Mouse (Mus musculus) embryonic facial prominence, embryonic 13.5 days (tissue): Measurements from ENCODE around the gene Soga1. TPM values are rescaled to one million over a fixed set of nuclear protein-coding genes. Genes with fewer than 3 reads are reported as not detected.

Source experiments
- ATAC-seq: fragments of 200-750 bp; cut with Nextera tagmentation; 2 replicates; pipeline ENCODE4 v1.8.0; 2017; ENCODE audit warnings: low read depth; ENCODE audit not compliant: insufficient number of reproducible peaks, insufficient read depth, low FRiP score, low TSS enrichment
- H3K27ac ChIP-seq: fragments of 300-500 bp; sonication (generic); 2 replicates; pipeline ENCODE4 v1.5.1; 2015; ENCODE audit warnings: moderate library complexity, mild to moderate bottlenecking, inconsistent platforms
- H3K27me3 ChIP-seq: fragments of 300-500 bp; sonication (generic); 2 replicates; pipeline ENCODE4 v1.6.1; 2015; ENCODE audit warnings: mild to moderate bottlenecking, inconsistent platforms
- H3K36me3 ChIP-seq: fragments of 300-500 bp; sonication (generic); 2 replicates; pipeline ENCODE4 v1.6.1; 2015; ENCODE audit warnings: mild to moderate bottlenecking, inconsistent platforms
- H3K4me1 ChIP-seq: fragments of 300-500 bp; sonication (generic); 2 replicates; pipeline ENCODE4 v1.6.1; 2015; ENCODE audit warnings: inconsistent platforms
- H3K4me2 ChIP-seq: fragments of 300-500 bp; sonication (generic); 2 replicates; pipeline ENCODE4 v1.6.1; 2015; ENCODE audit warnings: moderate library complexity, mild to moderate bottlenecking, inconsistent platforms
- H3K4me3 ChIP-seq: fragments of 300-500 bp; sonication (generic); 2 replicates; pipeline ENCODE4 v1.5.1; 2015; ENCODE audit warnings: mild to moderate bottlenecking, inconsistent platforms
- H3K9ac ChIP-seq: fragments of 300-500 bp; sonication (generic); 2 replicates; pipeline ENCODE4 v1.6.1; 2015; ENCODE audit warnings: mild to moderate bottlenecking, inconsistent platforms
- H3K9me3 ChIP-seq: fragments of 300-500 bp; sonication (generic); 2 replicates; pipeline ENCODE4 v1.6.1; 2016; ENCODE audit warnings: inconsistent platforms
- WGBS: fragments of 180-500 bp; shearing (Covaris S2); methylation state at CpG from one replicate; pipeline ENCODE4 v1.1.7; 2015; ENCODE audit warnings: mixed read lengths; 5-methylcytosine and 5-hydroxymethylcytosine counted together
- polyA plus RNA-seq: library from polyadenylated mRNA; unstranded; fragments of >200 nt; fragmentation: Nextera tagmentation; extraction: Ambion mirVana; gene quantifications from 2 replicates; pipeline ENCODE4 v1.2.1, GENCODE M21; 2015

Gene Soga1
- polyA plus RNA-seq, 1 experiment from 2014 or later, result 7.1 TPM

DNA sequence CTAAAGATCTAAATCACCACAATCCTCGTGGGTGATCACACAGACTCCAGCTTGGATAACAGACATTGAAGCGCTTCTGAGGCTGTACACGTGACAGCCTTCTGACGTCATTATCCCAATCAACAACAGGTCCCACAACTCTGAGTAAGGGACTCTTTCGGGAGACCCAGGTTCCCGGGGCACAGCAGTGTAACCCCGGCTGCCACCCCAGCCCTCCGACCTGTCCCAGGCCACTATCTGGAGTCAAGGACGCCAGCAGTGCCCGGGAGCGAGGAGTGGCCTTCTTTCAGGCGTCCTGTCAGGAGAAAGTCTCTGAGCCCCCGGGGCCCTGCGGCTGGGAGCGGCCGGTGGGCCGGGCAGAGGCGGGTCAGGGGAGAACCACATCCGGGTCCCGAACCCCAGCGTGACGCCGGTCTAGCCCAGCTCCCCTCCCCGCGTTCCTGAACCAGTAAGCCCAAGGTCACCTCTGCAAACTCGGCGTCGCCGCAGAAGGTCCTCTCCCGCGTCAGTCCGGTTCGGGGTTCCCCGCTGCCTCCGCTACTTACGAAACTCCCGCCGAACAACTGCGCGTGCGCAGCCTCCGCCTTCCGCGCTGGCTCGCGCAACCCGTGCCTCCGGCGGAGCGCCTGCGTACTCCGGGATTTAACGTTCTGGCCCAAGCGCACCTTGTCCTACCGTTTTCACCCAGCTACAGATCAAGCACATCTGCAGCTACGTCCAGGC lies 72.4 kb downstream of the Soga1 start, which contains the start of gene Dsn1:
Gene Dsn1 (minus strand): TSS at position 644 of the 723 bp plus-strand sequence.
- no peaks in the 10 kb centered on the region for H3K9me3 ChIP-seq
- peak; percentile 69; the same call in 1 of the 2 replicates for ATAC-seq
- H3K4me3 ChIP-seq, result peak within 1 kb of the TSS; percentile 80
- under 1% methylated on average over 56 of the region's 56 CpGs for WGBS
- H3K4me2 ChIP-seq, result peak within 1 kb of the TSS; percentile 90
- H3K36me3 ChIP-seq, result peaks cover 26% of the 10 kb centered on the region
- peak within 1 kb of the TSS; percentile 84 for H3K27ac ChIP-seq
- H3K4me1 ChIP-seq, result peaks cover 37% of the 10 kb centered on the region
- H3K27me3 ChIP-seq, result no peaks in the 10 kb centered on the region
- peak within 1 kb of the TSS; percentile 82 for H3K9ac ChIP-seq

DNA sequence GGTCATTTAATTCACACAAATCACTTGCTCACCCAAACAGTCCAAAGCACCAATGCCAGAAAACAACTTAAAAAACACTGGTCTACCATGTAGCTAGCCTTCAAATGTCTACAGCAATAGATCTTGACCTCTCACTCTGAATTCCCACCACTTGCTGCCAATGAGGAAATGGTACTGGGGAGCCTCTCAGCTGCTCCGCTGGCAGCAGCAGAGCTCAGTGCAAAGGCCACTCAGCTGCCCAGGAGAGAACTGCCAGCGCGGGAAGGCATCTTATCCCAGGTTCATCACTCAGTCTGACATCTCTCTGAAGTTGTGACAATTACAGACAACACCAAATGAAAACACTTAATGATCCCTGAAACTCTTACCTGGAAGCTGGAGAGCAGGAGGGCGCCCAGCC lies 76.7 kb downstream of the Soga1 start:
- no peaks in the 10 kb centered on the region for H3K9me3 ChIP-seq
- H3K4me2 ChIP-seq, result no peak overlapping the region
- H3K4me3 ChIP-seq, result no peak overlapping the region
- 94% methylated on average over 4 of the region's 4 CpGs for WGBS
- peaks cover 53% of the 10 kb centered on the region for H3K36me3 ChIP-seq
- H3K9ac ChIP-seq, result 0 out of 2 replicates have a peak overlapping the region, but pooled peaks have one; percentile 27
- peaks cover 14% of the 10 kb centered on the region for H3K4me1 ChIP-seq
- no peak for ATAC-seq
- no peak overlapping the region for H3K27ac ChIP-seq
- H3K27me3 ChIP-seq, result no peaks in the 10 kb centered on the region

DNA sequence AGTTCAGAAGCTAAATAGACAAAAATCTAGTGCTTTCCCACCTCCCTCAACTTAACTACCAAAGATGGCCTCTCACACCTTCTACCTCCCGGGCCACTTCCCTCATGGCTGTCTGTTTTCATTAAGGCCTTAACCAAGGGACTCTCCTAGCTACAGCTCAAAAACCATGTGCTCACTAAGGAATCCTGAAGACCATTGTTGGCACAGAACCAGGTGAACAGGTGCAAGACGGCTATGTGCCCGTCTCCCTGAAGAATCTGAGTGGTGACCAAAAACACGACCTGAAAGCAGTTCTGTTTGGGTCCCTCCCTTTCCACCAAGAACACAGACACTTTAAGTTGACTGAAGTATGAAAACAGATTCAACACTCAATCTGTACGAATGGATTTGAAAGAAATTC lies 80.8 kb downstream of the Soga1 start:
- H3K36me3 ChIP-seq, result peaks cover 68% of the 10 kb centered on the region
- no peak overlapping the region for H3K4me3 ChIP-seq
- no peak overlapping the region for H3K9ac ChIP-seq
- H3K27me3 ChIP-seq, result no peaks in the 10 kb centered on the region
- ATAC-seq, result no peak
- H3K27ac ChIP-seq, result no peak overlapping the region
- no peaks in the 10 kb centered on the region for H3K4me1 ChIP-seq
- 86% methylated on average over 5 of the region's 5 CpGs for WGBS
- H3K9me3 ChIP-seq, result no peaks in the 10 kb centered on the region
- H3K4me2 ChIP-seq, result no peak overlapping the region

DNA sequence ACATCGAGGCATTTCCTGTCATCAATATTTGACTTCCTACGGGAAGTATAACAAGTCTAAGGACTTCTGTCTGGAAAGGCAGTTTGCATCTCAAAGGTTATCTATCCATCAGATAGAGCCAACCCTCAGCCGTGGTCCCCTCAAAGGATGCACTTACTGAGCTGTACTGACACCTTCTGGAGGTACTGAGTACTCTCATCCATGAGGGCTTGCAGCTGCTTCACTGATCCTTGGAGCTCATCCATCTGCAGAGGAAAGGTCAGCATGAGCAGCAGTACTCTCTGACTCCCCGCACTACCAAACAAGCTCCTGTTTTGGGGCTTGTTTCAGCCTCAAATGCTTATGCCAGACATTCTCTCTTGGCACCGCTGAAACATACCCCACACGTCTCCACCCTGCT lies 82.5 kb downstream of the Soga1 start:
- Histone ChIP-seq H3K27ac (no peak overlapping the region), H3K9me3 (no peaks in the 10 kb centered on the region), H3K36me3 (peaks cover 60% of the 10 kb centered on the region), H3K4me1 (no peaks in the 10 kb centered on the region), H3K4me2 (no peak overlapping the region), H3K4me3 (no peak overlapping the region), H3K9ac (no peak overlapping the region), H3K27me3 (no peaks in the 10 kb centered on the region)
- WGBS, result 76% methylated on average over 6 of the region's 6 CpGs
- ATAC-seq, result no peak

DNA sequence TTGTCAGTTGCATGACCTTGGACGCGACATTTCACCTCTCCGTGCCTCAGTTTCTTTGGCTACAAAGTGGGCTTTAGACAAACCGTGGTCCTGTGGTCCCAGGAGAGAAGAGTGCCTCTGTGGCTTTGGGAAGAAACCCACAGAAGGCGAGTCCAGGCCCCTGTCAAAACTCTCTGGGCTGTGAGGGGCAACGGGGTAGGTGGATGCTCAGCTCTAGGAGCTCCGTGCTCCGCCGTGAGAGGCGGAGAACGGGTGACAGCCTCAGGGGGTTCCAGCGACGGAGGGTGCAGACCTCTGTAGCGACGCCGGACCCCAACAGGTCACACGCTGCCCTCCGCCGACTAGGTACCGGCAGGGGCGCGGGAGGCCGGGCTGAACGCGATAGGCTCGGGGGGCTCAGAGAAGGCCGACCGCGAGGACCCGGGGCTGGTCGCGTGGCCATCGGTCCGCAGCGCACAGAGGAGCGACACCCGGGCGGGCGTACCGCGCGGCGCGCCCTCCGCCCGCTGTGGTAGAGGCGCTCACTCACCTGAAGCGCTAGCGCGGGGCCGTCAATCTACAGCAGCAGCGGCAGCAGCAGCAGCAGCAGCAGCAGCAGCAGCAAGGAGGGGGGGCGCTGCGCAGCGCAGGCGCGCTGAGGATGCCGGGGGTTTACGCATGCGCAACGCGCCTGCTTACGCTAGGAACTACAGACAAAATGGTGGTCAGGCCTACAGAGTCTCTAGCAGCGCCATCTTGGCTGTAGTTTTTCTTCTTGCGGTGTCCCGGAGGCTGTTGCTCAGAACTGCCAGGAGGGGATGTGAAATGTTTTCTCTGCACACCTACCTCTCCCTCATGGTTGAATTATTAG lies 87.4 kb downstream of the Soga1 start, which contains the start of gene Ndrg3:
Gene Ndrg3 (minus strand): TSS at position 587 of the 850 bp plus-strand sequence.
- peak within 1 kb of the TSS; percentile 95 for H3K4me3 ChIP-seq
- H3K9me3 ChIP-seq, result no peaks in the 10 kb centered on the region
- H3K4me1 ChIP-seq, result peaks cover 13% of the 10 kb centered on the region
- peak; percentile 94 for ATAC-seq
- peak within 1 kb of the TSS; percentile 92 for H3K9ac ChIP-seq
- peak within 1 kb of the TSS; percentile 95 for H3K4me2 ChIP-seq
- no peaks in the 10 kb centered on the region for H3K27me3 ChIP-seq
- WGBS, result under 1% methylated on average over 66 of the region's 66 CpGs
- peak within 1 kb of the TSS; percentile 60; the same call in 1 of the 2 replicates for H3K27ac ChIP-seq
- H3K36me3 ChIP-seq, result peaks cover 28% of the 10 kb centered on the region

DNA sequence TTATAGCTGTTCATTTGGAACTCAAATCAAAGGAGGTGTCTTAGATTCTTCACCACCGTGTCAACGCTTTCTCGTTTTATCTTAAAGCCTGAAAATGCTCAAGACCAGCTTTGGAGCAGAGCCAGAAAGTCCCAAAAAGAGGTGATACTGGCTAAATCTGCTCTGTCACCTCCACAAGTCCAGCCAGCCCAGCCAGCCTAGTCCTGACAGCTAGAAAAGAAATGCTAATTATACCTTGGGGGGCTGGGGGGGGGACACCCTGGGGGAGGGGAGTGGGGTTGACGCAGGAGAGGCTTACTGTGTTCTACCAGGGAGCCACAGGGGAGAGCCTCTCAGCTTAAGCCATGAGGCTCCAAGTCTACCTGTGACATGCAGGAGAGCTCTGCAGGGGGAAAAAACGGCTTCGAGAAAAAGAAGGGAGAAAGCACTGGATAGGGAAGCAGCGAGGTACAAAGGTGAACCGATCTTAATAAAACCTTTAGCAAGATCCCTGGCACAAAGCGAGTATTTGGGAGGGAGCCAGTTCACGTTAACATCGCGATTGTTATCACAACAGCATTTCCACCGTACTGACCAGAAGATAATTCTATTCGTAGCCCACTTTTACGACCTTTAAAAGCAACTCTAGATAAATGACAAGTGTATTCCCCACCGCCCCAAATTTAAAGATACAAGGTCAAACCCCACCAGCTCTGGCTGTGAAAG lies 88.2 kb downstream of the Soga1 start:
- Histone ChIP-seq H3K36me3 (peaks cover 20% of the 10 kb centered on the region), H3K9ac (peak overlapping the region; percentile 92), H3K4me3 (peak overlapping the region; percentile 95), H3K27ac (no peak overlapping the region), H3K27me3 (no peaks in the 10 kb centered on the region), H3K4me1 (peaks cover 13% of the 10 kb centered on the region), H3K9me3 (no peaks in the 10 kb centered on the region), H3K4me2 (peak overlapping the region; percentile 95)
- no peak for ATAC-seq
- 4% methylated on average over 16 of the region's 16 CpGs for WGBS

DNA sequence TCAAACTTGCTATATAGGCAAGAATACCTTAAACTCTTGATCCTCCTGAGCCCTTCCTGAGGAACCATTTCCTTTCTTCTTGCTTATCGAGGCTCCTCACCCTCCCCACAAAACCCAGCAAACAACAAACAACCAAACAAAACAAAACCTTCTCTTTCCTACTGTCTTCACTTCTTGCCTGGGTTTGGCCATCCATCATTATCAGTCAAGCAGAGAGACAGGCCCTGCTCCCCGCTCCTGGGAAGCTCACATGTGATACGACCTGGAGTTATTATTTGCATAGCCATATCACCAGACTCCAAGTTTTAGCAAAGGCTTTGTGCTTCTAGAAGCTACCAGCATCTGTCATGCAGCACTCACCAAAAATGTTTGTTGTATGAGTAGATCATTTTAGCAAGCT lies 91.7 kb downstream of the Soga1 start:
- ATAC-seq, result no peak
- H3K4me1 ChIP-seq, result peaks cover 17% of the 10 kb centered on the region
- H3K4me2 ChIP-seq, result no peak overlapping the region
- no peak overlapping the region for H3K27ac ChIP-seq
- H3K9ac ChIP-seq, result no peak overlapping the region
- H3K27me3 ChIP-seq, result no peaks in the 10 kb centered on the region
- H3K4me3 ChIP-seq, result no peak overlapping the region
- no peaks in the 10 kb centered on the region for H3K9me3 ChIP-seq
- H3K36me3 ChIP-seq, result no peaks in the 10 kb centered on the region
- 87% methylated on average over 3 of the region's 3 CpGs for WGBS

DNA sequence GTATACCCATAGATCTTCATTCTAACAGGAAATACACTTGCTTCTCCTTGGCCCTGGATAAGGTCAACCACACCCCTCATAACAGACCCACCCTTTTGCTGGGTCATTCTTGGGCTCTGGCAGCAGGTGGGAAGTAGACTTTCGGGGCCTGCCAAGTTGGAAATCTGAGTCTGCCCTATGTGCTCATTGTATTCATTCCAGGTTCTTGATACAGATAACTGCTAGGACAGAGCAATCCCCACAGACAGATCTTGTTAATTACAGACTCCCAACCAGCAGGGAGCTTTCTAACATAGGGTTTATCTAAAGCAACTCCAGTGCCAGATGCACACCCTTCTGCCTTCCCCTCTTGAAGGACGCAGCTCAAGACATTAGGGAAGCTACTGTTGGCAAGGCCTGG lies 96.2 kb downstream of the Soga1 start:
- Histone ChIP-seq H3K4me1 (0 out of 2 replicates have a peak, but pooled peaks cover 4% of the 10 kb centered on the region), H3K4me3 (no peak overlapping the region), H3K27ac (no peak overlapping the region), H3K9me3 (no peaks in the 10 kb centered on the region), H3K4me2 (no peak overlapping the region), H3K9ac (no peak overlapping the region), H3K27me3 (no peaks in the 10 kb centered on the region), H3K36me3 (no peaks in the 10 kb centered on the region)
- no peak for ATAC-seq
- WGBS, result 63% methylated on average over 2 of the region's 2 CpGs

DNA sequence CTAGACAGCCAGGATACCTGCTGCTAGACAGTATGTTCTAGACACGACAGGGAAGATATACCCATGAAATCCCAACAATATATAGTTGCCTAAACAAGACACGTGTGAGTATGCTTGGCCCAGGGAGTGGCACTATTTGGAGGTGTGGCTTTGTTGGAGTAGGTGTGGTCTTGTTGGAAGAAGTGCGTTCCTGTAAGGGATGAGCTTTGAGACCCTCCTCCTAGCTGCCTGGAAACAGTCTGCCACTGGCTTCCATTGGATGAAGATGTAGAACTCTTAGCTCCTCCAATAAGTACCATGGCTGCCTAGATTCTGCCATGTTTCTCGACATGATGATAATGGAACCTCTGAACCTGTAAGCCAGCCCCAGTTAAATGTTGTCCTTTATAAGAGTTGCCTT lies 97.8 kb downstream of the Soga1 start:
- ATAC-seq, result no peak
- Histone ChIP-seq H3K9ac (no peak overlapping the region), H3K9me3 (no peaks in the 10 kb centered on the region), H3K4me2 (no peak overlapping the region), H3K27me3 (no peaks in the 10 kb centered on the region), H3K4me3 (no peak overlapping the region), H3K36me3 (no peaks in the 10 kb centered on the region), H3K27ac (no peak overlapping the region), H3K4me1 (0 out of 2 replicates have a peak, but pooled peaks cover 4% of the 10 kb centered on the region)
- WGBS, result 77% methylated on average over 4 of the region's 4 CpGs

DNA sequence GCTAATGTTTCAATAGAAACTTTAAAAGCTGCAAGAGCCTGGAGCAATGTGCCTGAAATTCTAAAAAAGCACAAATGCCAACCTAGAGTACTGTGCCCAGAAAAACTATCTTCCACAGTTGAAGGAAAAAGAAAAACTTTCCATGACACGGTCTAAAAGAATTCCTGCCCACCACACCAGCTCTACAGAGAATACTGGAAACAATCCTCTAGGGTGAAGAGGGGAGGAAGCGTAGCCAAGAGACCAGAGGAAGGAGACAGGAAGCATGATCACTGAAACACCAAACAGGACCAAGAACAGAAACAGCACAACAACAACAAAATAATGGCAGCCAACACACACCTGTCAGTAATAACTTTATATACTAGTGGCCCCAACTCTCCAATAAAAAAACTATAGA lies 99.0 kb downstream of the Soga1 start:
- H3K4me3 ChIP-seq, result no peak overlapping the region
- H3K9me3 ChIP-seq, result no peaks in the 10 kb centered on the region
- no peak for ATAC-seq
- no peak overlapping the region for H3K4me2 ChIP-seq
- no peak overlapping the region for H3K9ac ChIP-seq
- H3K36me3 ChIP-seq, result no peaks in the 10 kb centered on the region
- peak overlapping the region; percentile 7; the same call in 1 of the 2 replicates for H3K27ac ChIP-seq
- WGBS, result 57% methylated on average over 2 of the region's 2 CpGs
- no peaks in the 10 kb centered on the region for H3K27me3 ChIP-seq
- H3K4me1 ChIP-seq, result 0 out of 2 replicates have a peak, but pooled peaks cover 4% of the 10 kb centered on the region

DNA sequence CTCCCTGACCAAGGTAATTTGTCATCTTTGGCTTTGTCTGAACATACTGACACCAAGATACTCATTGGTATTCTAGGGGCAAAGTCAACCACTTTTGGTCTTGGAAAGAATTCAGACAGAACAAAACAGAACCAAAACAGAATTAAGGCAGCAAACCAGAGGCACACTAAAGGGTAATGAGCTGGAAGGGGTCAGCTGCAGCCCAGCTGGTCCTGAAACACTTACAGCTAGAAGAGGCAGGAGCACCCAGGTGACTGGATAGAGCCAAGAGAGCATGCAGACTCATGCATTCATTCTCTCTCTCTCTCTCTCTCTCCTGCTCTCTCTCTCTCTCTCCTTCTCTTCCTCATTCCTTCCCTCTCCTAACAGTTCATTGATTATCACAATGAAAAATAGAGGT lies 102.3 kb downstream of the Soga1 start:
- no peak for ATAC-seq
- no peak overlapping the region for H3K4me3 ChIP-seq
- no peaks in the 10 kb centered on the region for H3K27me3 ChIP-seq
- no peak overlapping the region for H3K9ac ChIP-seq
- no peaks in the 10 kb centered on the region for H3K9me3 ChIP-seq
- H3K4me2 ChIP-seq, result no peak overlapping the region
- H3K27ac ChIP-seq, result no peak overlapping the region
- no peaks in the 10 kb centered on the region for H3K36me3 ChIP-seq
- no peaks in the 10 kb centered on the region for H3K4me1 ChIP-seq
